Mouse (Mus musculus) hindbrain, embryonic 12.5 days (tissue): ENCODE data around the gene Gm10912. TPM values are rescaled to one million over a fixed set of nuclear protein-coding genes. Genes with fewer than 3 reads are reported as not detected.
"Not testable (repeated sequence)": the region's sequence is repeated elsewhere in the genome, so short reads cannot be mapped to it uniquely, and the experiment has no call there.

ENCODE experiments used
- ATAC-seq: fragments of 200-750 bp; cut with Nextera tagmentation; 2 replicates; pipeline ENCODE4 v1.8.0; 2017; ENCODE audit warnings: moderate TSS enrichment; ENCODE audit not compliant: low FRiP score
- H3K27ac ChIP-seq: fragments of 300-500 bp; sonication (generic); 2 replicates; pipeline ENCODE4 v1.5.1; 2016; ENCODE audit warnings: mild to moderate bottlenecking
- H3K27me3 ChIP-seq: fragments of 300-500 bp; sonication (generic); 2 replicates; pipeline ENCODE4 v1.6.1; 2016; ENCODE audit warnings: mild to moderate bottlenecking
- H3K36me3 ChIP-seq: fragments of 300-500 bp; sonication (generic); 2 replicates; pipeline ENCODE4 v1.6.1; 2016; ENCODE audit warnings: mild to moderate bottlenecking
- H3K4me1 ChIP-seq: fragments of 300-500 bp; sonication (generic); 2 replicates; pipeline ENCODE4 v1.6.1; 2016
- H3K4me2 ChIP-seq: fragments of 300-500 bp; sonication (generic); replicated peaks from 2 replicates; pipeline ENCODE4 v1.6.1; 2016; ENCODE audit warnings: mild to moderate bottlenecking
- H3K4me3 ChIP-seq: fragments of 300-500 bp; sonication (generic); 2 replicates; pipeline ENCODE4 v1.5.1; 2016; ENCODE audit warnings: mild to moderate bottlenecking
- H3K9ac ChIP-seq: fragments of 300-500 bp; sonication (generic); 2 replicates; pipeline ENCODE4 v1.6.1; 2016; ENCODE audit warnings: mild to moderate bottlenecking, moderate library complexity
- H3K9me3 ChIP-seq: fragments of 300-500 bp; sonication (generic); replicated peaks from 2 replicates; pipeline ENCODE4 v1.6.1; 2016; ENCODE audit warnings: mild to moderate bottlenecking
- WGBS: fragments of 180-500 bp; shearing (Covaris S2); methylation state at CpG from one replicate; pipeline ENCODE4 v1.1.7; 2016; 5-methylcytosine and 5-hydroxymethylcytosine counted together
- polyA plus RNA-seq: library from polyadenylated mRNA; unstranded; fragments of >200 nt; fragmentation: Nextera tagmentation; extraction: Ambion mirVana; gene quantifications from 2 replicates; pipeline ENCODE4 v1.2.1, GENCODE M21; 2016

Gene Gm10912
- polyA plus RNA-seq = not detected in 2 replicates

DNA sequence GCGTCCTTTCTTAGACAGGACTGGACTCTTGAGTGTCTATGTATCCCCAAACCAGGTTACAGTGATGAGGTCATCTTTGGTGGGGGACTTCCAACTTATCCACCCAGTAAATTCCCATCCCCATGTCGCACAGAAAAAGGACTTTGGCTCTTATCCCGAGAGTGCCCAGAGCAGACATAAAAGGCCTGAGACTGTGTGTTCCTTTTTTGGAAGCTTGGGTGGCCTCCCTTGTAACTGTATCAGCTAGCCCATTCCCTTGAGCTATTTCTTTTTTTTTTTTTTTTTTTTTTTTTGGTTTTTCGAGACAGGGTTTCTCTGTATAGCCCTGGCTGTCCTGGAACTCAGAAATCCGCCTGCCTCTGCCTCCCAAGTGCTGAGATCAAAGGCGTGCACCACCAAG is at the start of gene Gm10912:
Gm10912 (plus strand) TSS at position 301 of the 400 bp plus-strand sequence.
- ATAC-seq, H3K4me2 ChIP-seq, H3K27ac ChIP-seq, H3K4me1 ChIP-seq, H3K9ac ChIP-seq, H3K4me3 ChIP-seq, H3K27me3 ChIP-seq, H3K9me3 ChIP-seq: not testable (repeated sequence)
- peaks cover 14% of the 10 kb centered on the region; the same call in 1 of the 2 replicates for H3K36me3 ChIP-seq
- WGBS = 95% methylated on average over 5 of the region's 6 CpGs

DNA sequence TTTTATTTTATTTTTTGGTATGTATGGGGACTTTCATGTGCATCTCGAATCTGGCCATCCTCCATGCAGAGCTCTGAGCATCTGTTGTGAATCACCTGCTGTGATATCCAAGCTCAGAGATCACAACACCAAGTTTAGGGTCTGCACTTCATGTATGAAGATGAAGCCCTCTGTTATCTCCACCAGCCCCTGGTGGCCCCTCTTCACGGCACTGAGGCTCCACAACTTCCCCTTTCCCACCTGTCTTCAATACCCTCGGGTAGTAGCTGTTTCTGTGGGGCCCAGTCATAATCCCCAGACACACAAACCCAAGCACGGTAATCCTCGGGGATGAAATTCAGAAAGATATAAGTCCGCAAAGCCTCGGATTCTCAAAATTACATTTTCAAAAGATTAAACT is 42.5 kb upstream of the Gm10912 start:
- ATAC-seq = no peak
- H3K9me3 ChIP-seq = no peaks in the 10 kb centered on the region
- H3K4me3 ChIP-seq = no peak overlapping the region
- H3K9ac ChIP-seq = no peak overlapping the region
- peaks cover 4% of the 10 kb centered on the region; the same call in 1 of the 2 replicates for H3K4me1 ChIP-seq
- H3K27ac ChIP-seq = no peak overlapping the region
- 86% methylated on average over 7 of the region's 7 CpGs for WGBS
- H3K36me3 ChIP-seq = no peaks in the 10 kb centered on the region
- no peak overlapping the region for H3K4me2 ChIP-seq
- no peaks in the 10 kb centered on the region for H3K27me3 ChIP-seq

DNA sequence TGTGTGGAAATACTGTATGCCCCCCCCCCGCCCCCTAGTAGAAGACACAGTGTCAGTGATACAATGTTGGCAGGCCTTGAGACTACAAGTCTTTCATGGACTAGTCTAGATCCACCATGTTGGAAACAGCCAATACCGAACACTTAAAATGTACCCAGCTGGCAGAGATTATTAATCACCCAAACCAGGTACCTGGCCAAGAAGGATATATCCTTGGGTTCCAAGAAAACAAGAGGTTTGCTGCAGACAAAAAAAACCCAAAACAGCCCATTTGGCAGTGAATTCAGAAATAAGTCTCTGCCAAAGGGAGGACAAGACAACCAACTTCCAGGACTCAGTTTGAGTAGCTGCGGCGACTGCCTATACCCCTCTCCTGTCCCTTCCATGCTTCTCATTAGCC is 41.0 kb upstream of the Gm10912 start:
- 91% methylated on average over 4 of the region's 4 CpGs for WGBS

DNA sequence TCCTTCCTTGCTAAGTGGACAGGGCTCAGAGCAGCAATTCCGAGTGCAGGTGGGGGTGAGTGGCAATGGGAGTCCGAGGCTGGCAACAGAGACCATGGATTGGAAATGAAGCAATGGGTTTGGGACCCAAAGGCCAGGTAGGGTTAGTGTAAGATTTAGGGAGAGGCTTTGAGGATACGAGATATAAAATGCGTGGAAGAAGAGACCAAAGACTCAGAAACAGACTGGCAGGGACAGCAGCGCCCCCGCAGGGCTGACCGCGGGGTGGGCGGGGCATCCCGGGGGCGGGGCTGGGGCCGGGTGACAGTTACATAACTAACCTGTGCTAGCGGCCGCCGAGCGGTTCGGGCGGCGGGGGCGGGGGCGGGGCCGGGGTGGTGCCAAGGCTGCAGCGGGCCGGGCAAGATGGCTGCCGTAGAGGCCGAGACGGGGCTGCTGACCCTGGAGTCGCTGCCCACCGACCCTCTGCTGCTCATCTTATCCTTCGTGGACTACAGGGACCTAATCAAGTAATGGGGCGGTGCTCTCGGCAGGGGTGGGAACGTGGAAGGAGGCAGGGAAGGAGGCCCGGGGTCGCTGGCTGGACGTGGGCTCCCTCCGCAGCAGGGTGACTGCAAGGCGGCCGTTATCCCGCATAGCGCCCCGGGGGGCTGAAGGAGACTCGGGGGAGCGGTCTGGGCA is 38.0 kb upstream of the Gm10912 start, which contains the start of gene Fbxo3:
Fbxo3 (plus strand) TSS at position 264 of the 681 bp plus-strand sequence.
- peaks cover 20% of the 10 kb centered on the region for H3K4me1 ChIP-seq
- H3K4me2 ChIP-seq = peak within 1 kb of the TSS; percentile 82
- H3K9me3 ChIP-seq = no peaks in the 10 kb centered on the region
- peak; percentile 98 for ATAC-seq
- peak within 1 kb of the TSS; percentile 92 for H3K9ac ChIP-seq
- peak within 1 kb of the TSS; percentile 64 for H3K4me3 ChIP-seq
- H3K27me3 ChIP-seq = no peaks in the 10 kb centered on the region
- WGBS = under 1% methylated on average over 42 of the region's 44 CpGs
- H3K27ac ChIP-seq = peak within 1 kb of the TSS; percentile 49; the same call in 1 of the 2 replicates
- peaks cover 8% of the 10 kb centered on the region for H3K36me3 ChIP-seq

More for the DNA sequence above, 41.0 kb upstream of the Gm10912 start:
- Histone ChIP-seq H3K36me3 (no peaks in the 10 kb centered on the region), H3K9me3 (no peaks in the 10 kb centered on the region), H3K27me3 (no peaks in the 10 kb centered on the region), H3K27ac (no peak overlapping the region), H3K9ac (no peak overlapping the region), H3K4me2 (no peak overlapping the region), H3K4me1 (peaks cover 17% of the 10 kb centered on the region), H3K4me3 (no peak overlapping the region)
- ATAC-seq = no peak

DNA sequence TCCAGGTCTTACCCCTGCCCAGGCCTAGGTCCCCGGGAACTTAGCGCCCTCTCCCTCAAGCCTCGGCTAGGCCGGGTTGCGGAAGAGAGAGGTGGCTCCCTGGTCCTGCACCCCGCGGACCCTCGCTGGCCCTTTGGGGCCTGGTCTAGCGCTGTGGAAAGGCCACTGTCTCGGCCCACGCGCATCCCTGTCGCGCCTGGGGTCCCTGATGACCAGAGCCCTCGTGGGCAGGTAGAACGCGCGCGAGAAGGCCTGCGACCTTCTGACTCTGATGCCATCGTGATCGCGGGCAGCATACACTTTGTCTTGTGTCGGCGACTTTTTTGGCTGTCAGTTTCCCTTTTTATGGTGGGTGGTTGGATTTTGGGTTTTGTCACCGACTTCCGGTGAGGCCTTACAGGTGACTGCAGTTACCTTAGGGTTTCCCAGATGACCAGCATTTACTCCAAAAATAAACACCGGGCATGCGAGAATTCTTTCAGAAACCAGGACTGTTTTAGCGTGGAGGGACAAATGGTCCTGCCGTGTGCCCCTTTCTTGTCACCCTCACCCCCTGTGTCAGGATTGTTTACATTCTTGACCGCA is 37.4 kb upstream of the Gm10912 start, which contains the start of gene 4931422A03Rik:
4931422A03Rik (minus strand) TSS at position 223 of the 585 bp plus-strand sequence.
- H3K4me1 ChIP-seq = peaks cover 20% of the 10 kb centered on the region
- H3K9ac ChIP-seq = peak within 1 kb of the TSS; percentile 92
- WGBS = 1% methylated on average over 32 of the region's 32 CpGs
- H3K27ac ChIP-seq = peak within 1 kb of the TSS; percentile 49; the same call in 1 of the 2 replicates
- H3K27me3 ChIP-seq = no peaks in the 10 kb centered on the region
- ATAC-seq = peak; percentile 76
- peak within 1 kb of the TSS; percentile 82 for H3K4me2 ChIP-seq
- no peaks in the 10 kb centered on the region for H3K9me3 ChIP-seq
- H3K36me3 ChIP-seq = peaks cover 8% of the 10 kb centered on the region
- peak within 1 kb of the TSS; percentile 64 for H3K4me3 ChIP-seq

DNA sequence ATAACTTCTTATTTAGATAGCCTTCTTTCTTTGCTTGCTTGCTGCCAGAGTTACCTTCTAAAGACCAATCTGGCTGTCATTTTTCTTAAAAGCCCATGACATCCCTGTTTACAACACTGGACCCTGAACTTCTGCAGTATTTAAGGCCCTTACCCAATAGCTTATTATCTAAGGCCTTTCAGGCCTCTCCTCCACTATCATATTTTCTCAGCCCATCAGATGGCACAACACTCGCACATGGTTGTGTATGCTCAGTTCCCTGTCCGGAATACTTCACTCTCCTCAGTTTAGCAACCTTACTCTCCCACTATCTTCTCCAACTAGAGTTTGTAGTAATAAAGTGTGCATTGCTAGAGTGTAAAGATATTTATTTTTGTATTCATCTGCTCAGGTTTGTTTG is 36.6 kb upstream of the Gm10912 start:
- H3K27ac ChIP-seq = no peak overlapping the region
- no peaks in the 10 kb centered on the region for H3K9me3 ChIP-seq
- WGBS = 80% methylated on average over 2 of the region's 2 CpGs
- H3K27me3 ChIP-seq = no peaks in the 10 kb centered on the region
- H3K4me1 ChIP-seq = peaks cover 20% of the 10 kb centered on the region
- peak overlapping the region; percentile 82 for H3K4me2 ChIP-seq
- no peak for ATAC-seq
- peaks cover 9% of the 10 kb centered on the region for H3K36me3 ChIP-seq
- H3K9ac ChIP-seq = no peak overlapping the region
- peak overlapping the region; percentile 64 for H3K4me3 ChIP-seq

DNA sequence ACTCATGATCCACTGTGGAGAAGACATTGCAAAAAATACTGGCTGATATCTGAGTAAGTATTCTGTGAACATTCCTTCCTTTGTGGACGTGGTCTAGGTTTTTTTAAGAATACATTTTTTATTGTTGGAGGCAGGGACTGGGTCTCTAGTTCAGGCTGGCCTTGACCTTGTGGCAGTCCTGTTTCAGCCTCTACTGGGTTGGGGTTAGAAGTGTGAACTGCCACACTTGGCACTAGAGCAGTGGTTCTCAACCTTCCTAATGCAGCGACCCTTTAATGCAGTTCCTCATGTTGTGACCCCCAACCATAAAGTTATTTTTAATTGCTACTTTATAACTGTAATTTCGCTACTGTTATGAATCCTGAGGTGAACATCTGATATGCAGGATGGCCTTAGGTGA is 35.2 kb upstream of the Gm10912 start:
- Histone ChIP-seq H3K36me3 (peaks cover 11% of the 10 kb centered on the region), H3K9ac (no peak overlapping the region), H3K27me3 (no peaks in the 10 kb centered on the region), H3K4me1 (peaks cover 20% of the 10 kb centered on the region), H3K4me2 (no peak overlapping the region), H3K4me3 (no peak overlapping the region), H3K27ac (no peak overlapping the region), H3K9me3 (no peaks in the 10 kb centered on the region)
- no peak for ATAC-seq
- WGBS = 90% methylated on average over 3 of the region's 3 CpGs

DNA sequence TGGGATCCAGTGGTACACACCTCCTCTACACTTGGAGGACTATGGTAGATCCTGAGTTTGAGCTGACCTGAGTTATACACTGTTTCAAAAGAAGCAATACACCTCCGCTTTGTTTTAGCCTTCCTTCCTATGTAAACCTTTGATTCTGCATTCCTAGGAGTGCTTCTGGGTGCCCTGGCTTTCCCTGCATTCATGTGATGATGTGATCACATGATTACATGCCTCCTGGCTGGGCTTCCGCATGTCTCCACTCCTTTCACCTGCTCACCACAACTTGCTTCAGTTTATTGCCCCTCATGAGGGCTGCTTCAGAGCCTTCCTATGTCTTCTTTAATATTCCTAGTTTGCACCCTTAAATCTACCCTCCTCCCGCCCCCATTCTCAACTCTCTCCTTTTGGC is 33.6 kb upstream of the Gm10912 start:
- 92% methylated on average over 3 of the region's 3 CpGs for whole genome bisulfite sequencing
- Histone ChIP-seq H3K4me3 (no peak overlapping the region), H3K36me3 (peaks cover 24% of the 10 kb centered on the region), H3K4me1 (peaks cover 20% of the 10 kb centered on the region), H3K9ac (no peak overlapping the region), H3K27me3 (no peaks in the 10 kb centered on the region), H3K4me2 (no peak overlapping the region), H3K9me3 (no peaks in the 10 kb centered on the region), H3K27ac (no peak overlapping the region)
- no peak for ATAC-seq

DNA sequence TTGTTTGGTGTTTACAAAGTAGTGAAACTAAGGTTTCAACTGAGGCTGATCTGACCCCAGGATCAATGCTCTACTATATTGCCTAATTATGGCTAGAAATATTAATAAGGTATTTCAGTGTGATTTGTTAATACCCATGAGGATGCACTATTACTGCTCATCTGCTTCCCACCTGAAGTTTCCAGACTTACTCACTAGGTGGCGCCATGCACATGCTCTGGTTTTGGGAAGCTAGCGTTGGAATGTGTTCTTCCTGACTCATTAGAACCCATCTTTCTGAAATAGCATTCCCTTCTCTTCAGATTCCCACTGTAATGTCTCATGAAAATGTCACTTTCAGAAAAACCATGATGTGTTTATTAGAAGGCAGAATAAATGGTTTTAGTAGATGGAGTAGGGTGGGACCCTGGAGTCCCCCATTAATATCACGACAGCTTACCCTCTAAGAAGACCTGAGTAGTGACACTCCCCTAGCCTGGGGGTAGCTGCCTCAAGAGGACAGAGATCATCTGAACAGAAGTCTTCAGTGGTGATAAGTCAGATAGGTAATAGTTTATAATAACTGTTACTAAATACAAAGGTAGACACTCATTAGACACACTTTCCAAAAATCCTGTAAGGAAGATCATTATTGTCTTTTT is 30.7 kb upstream of the Gm10912 start:
- ATAC-seq = no peak
- H3K9ac ChIP-seq = no peak overlapping the region
- 35% methylated on average over 3 of the region's 3 CpGs for WGBS
- no peaks in the 10 kb centered on the region for H3K9me3 ChIP-seq
- H3K27ac ChIP-seq = no peak overlapping the region
- H3K4me3 ChIP-seq = no peak overlapping the region
- no peak overlapping the region for H3K4me2 ChIP-seq
- H3K4me1 ChIP-seq = peaks cover under 1% of the 10 kb centered on the region; the same call in 1 of the 2 replicates
- H3K36me3 ChIP-seq = peaks cover 29% of the 10 kb centered on the region
- no peaks in the 10 kb centered on the region for H3K27me3 ChIP-seq

DNA sequence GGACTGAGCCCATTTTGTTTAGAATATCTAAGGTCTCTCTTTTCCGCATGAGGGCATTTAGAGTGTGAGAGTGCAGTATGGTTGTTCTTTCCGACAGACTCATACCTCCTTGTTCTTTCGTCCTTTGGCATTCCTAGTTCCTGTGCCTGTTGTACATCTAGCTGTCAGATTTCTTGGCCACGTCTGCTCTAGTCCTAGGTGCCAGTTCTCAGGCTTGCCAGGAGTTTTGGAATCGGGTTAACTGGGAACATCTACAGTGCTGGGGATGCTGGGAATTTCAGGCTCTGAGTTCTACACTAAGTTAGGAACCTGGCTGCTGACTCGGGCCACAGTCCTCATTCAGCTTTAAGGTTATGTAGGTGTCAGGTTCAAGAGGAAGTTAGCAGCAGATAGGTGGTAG is 30.0 kb upstream of the Gm10912 start:
- Histone ChIP-seq H3K9me3 (no peaks in the 10 kb centered on the region), H3K9ac (no peak overlapping the region), H3K4me2 (no peak overlapping the region), H3K27me3 (no peaks in the 10 kb centered on the region), H3K36me3 (peaks cover 31% of the 10 kb centered on the region), H3K4me3 (no peak overlapping the region), H3K4me1 (no peaks in the 10 kb centered on the region), H3K27ac (no peak overlapping the region)
- 90% methylated on average over 6 of the region's 6 CpGs for WGBS
- ATAC-seq = no peak

DNA sequence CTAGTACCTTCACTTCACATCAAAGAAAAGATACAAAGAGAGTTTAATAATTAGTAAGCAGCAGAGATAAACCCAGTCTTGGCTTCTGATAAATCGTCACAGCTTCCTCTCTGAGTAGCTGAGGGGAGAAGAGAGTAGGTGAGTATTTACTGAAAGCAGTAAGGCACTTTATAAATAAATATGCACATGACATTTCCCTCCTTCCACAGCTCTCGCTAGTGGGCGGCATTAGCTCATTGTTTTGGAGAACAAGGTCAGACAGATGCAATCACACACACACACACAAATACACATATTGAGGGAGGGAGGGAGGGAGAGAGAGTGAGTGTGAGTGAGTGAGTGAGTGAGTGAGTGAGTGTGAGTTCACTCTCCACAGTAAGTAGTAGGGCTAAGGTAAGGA is 29.3 kb upstream of the Gm10912 start:
- no peak overlapping the region for H3K4me3 ChIP-seq
- H3K36me3 ChIP-seq = peaks cover 32% of the 10 kb centered on the region
- no peaks in the 10 kb centered on the region for H3K27me3 ChIP-seq

DNA sequence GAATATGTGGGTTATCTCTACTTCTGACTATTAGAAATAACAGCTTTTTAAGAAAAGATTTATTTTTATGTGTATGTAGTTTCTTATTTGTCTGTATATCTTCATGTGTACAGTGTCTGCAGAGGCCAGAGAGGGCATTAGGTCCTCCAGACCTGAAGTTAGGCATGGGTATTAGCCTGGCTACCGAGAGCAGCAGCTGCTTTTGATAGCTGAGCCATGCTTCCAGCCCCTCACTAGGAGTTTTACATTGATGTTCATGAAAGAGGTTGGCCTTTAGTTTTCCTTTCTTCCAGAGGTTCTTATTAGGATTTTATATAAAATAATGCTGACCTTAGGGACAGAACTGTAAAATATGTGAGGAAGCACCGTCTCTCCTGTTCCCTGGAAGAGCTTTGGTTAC is 27.4 kb upstream of the Gm10912 start:
- Histone ChIP-seq H3K4me1 (no peaks in the 10 kb centered on the region), H3K36me3 (peaks cover 24% of the 10 kb centered on the region), H3K4me3 (no peak overlapping the region), H3K27ac (no peak overlapping the region), H3K9ac (no peak overlapping the region), H3K4me2 (no peak overlapping the region), H3K9me3 (no peaks in the 10 kb centered on the region), H3K27me3 (no peaks in the 10 kb centered on the region)
- 62% methylated on average over 2 of the region's 2 CpGs for WGBS
- no peak for ATAC-seq

More for the DNA sequence above, 29.3 kb upstream of the Gm10912 start:
- H3K9me3 ChIP-seq = no peaks in the 10 kb centered on the region
- no peaks in the 10 kb centered on the region for H3K4me1 ChIP-seq
- no peak overlapping the region for H3K4me2 ChIP-seq
- H3K27ac ChIP-seq = no peak overlapping the region
- no peak overlapping the region for H3K9ac ChIP-seq
- ATAC-seq = no peak
- 76% methylated on average over 3 of the region's 3 CpGs for WGBS
